ENCODE assay signal across 26 mouse cellular contexts in the genomic region with DNA sequence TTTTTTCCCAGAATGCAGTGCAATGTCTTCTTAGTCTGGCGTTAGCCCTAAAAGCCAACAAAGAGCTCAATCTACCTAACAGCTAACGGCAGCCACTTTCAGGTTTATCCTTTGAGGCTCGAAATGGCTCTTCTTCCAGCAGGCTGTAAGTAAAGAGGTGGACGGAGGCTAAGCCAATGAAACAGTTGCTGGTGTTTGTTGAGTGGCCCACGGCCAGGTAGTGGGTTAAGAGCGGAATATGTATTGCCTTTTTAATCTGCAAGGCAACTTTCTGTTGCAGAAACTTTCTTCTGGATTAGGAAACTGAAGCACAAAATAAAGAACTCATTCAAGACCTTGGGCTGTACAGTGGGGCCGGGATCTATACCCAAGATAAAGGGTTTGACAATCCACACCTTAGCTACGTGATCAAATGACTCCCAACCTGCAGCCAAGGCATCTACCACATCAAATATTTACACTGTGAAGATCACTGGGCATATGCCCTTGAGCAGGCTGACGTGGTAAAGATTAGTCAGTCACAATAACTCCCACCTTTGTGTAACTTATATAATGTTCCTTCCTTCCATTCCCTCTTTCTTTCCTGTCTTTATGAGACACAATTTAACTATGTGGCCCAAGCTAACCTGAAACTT.
A peak's percentile ranks its signal among the peaks of the same experiment; 100 is the strongest.
DNase-seq lines count a peak whose midpoint lies in the region; ATAC-seq and TF ChIP-seq lines count a peak whose summit lies in the region.
"Had no signal": no experiment of that assay in that cellular context is flagged by ENCODE, and none has a peak within 500 bp of the region (broad histone marks: within the 10 kb centered on the region; RNA-seq: fewer than 3 reads in every experiment).

No protein-coding gene starts in this region.

- ATAC-seq in liver, embryonic 11.5 days (replicated peaks; ENCODE audit: low FRiP score), result no peak
- ATAC-seq in stomach, postnatal 0 days (ENCODE audit: low FRiP score, low TSS enrichment), result peak; percentile 77; the same call in 1 of the 2 replicates
- ATAC-seq: forebrain, embryonic 14.5 days; Patski had no signal

- WGBS in liver, adult 2 months, result 21% methylated on average over 9 of the region's 9 CpGs
- WGBS in liver, embryonic 11.5 days, result 74% methylated on average over 9 of the region's 9 CpGs
- WGBS in large intestine, adult 2 months, result 38% methylated on average over 9 of the region's 9 CpGs
- WGBS in stomach, postnatal 0 days, result 53% methylated on average over 9 of the region's 9 CpGs

- peak; percentile 72 for DNase-seq in liver, adult 2 months (ENCODE audit: extremely low read depth, low read depth, low spot score)
- no peak for DNase-seq in liver, embryonic 11.5 days (ENCODE audit: low spot score)
- DNase-seq in lung, postnatal 36 days, result peak; percentile 3
- DNase-seq in lung, postnatal 10 days, result no peak
- peak; percentile 35 for DNase-seq in large intestine, adult 2 months (ENCODE audit: low read depth, low spot score)
- peak; percentile 38 for DNase-seq in stomach, postnatal 0 days (ENCODE audit: low spot score)
- DNase-seq in T-cell, adult 2 months (ENCODE audit: low spot score), result no peak
- DNase-seq: adrenal gland, adult 8-10 months; adrenal gland, postnatal 36 days; cerebellum, adult 11 months; cerebellum, adult 8-10 months; cerebellum, postnatal 14 days; embryo, embryonic 11 days; gastrocnemius, postnatal 10 days; heart, adult 2 months; heart, postnatal 14 days had no signal

- no peaks in the 10 kb centered on the region for H3K27me3 ChIP-seq in liver, adult 2 months (ENCODE audit: control insufficient read depth, insufficient read depth, low read length)
- no peaks in the 10 kb centered on the region for H3K27me3 ChIP-seq in liver, embryonic 11.5 days (replicated peaks; ENCODE audit: control insufficient read depth, insufficient read depth, low read length)
- H3K27me3 ChIP-seq in stomach, postnatal 0 days (ENCODE audit: control insufficient read depth, insufficient read depth, low read length), result no peaks in the 10 kb centered on the region
- H3K27me3 ChIP-seq: CH12.LX; heart, embryonic 15.5 days had no signal

- no peaks in the 10 kb centered on the region for H3K9me3 ChIP-seq in liver, embryonic 11.5 days (ENCODE audit: control insufficient read depth, low read length)
- no peaks in the 10 kb centered on the region for H3K9me3 ChIP-seq in stomach, postnatal 0 days (ENCODE audit: control insufficient read depth, low read length)
- H3K9me3 ChIP-seq: embryonic facial prominence, embryonic 15.5 days; forebrain, embryonic 10.5 days; heart, embryonic 15.5 days; hindbrain, embryonic 10.5 days had no signal

- no peaks in the 10 kb centered on the region for H3K79me2 ChIP-seq in liver, adult 2 months (ENCODE audit: control insufficient read depth, insufficient read depth, low read length)

- H3K9ac ChIP-seq in liver, adult 2 months (ENCODE audit: low read depth, low read length), result no peak overlapping the region
- H3K9ac ChIP-seq in liver, embryonic 11.5 days (ENCODE audit: low read depth, low read length), result no peak overlapping the region
- H3K9ac ChIP-seq in stomach, postnatal 0 days (ENCODE audit: low read length), result no peak overlapping the region
- H3K9ac ChIP-seq: embryonic facial prominence, embryonic 15.5 days; heart, embryonic 15.5 days; hindbrain, embryonic 14.5 days had no signal

- no peak overlapping the region for H3K27ac ChIP-seq in liver, adult 2 months (replicated peaks; ENCODE audit: insufficient read depth, low read depth, low read length)
- H3K27ac ChIP-seq in liver, embryonic 11.5 days (ENCODE audit: low read depth, low read length), result no peak overlapping the region
- H3K27ac ChIP-seq in stomach, postnatal 0 days (replicated peaks), result no peak overlapping the region
- H3K27ac ChIP-seq: embryonic facial prominence, embryonic 15.5 days; forebrain, embryonic 10.5 days; heart, adult 2 months; heart, embryonic 15.5 days; hindbrain, embryonic 10.5 days; hindbrain, embryonic 14.5 days had no signal

- no peak for TF ChIP-seq CTCF in liver, adult 2 months (IDR thresholded peaks at IDR 0.05; ENCODE audit: low read depth, low read length)
- no peak for TF ChIP-seq CTCF in stomach, postnatal 0 days (IDR thresholded peaks at IDR 0.05; ENCODE audit: low read depth)

- H3K4me3 ChIP-seq in liver, adult 2 months (ENCODE audit: insufficient read depth, low read depth, low read length), result no peak overlapping the region
- H3K4me3 ChIP-seq in liver, embryonic 11.5 days (ENCODE audit: low read depth, low read length), result no peak overlapping the region
- H3K4me3 ChIP-seq in stomach, postnatal 0 days (ENCODE audit: low read depth, low read length), result no peak overlapping the region
- H3K4me3 ChIP-seq: embryonic facial prominence, embryonic 15.5 days; erythroblast, embryonic 14.5 days; forebrain, embryonic 10.5 days; heart, adult 2 months; heart, embryonic 15.5 days; hindbrain, embryonic 10.5 days had no signal

- peaks cover 8% of the 10 kb centered on the region; the same call in 1 of the 2 replicates for H3K4me1 ChIP-seq in liver, adult 2 months (ENCODE audit: control insufficient read depth, insufficient read depth, low read length)
- no peaks in the 10 kb centered on the region for H3K4me1 ChIP-seq in liver, embryonic 11.5 days (replicated peaks; ENCODE audit: control insufficient read depth, insufficient read depth, low read length)
- H3K4me1 ChIP-seq in stomach, postnatal 0 days (replicated peaks; ENCODE audit: control insufficient read depth, insufficient read depth), result no peaks in the 10 kb centered on the region
- H3K4me1 ChIP-seq: heart, embryonic 15.5 days had no signal

- H3K4me2 ChIP-seq in liver, embryonic 11.5 days, result no peak overlapping the region
- H3K4me2 ChIP-seq in stomach, postnatal 0 days (replicated peaks; ENCODE audit: low read depth), result no peak overlapping the region
- H3K4me2 ChIP-seq: embryonic facial prominence, embryonic 15.5 days; heart, embryonic 11.5 days; heart, embryonic 15.5 days; hindbrain, embryonic 14.5 days had no signal

- no peak for TF ChIP-seq POLR2A in liver, adult 2 months (IDR thresholded peaks at IDR 0.05; ENCODE audit: extremely low read depth, insufficient read depth, low read length)

- no peaks in the 10 kb centered on the region for H3K36me3 ChIP-seq in liver, adult 2 months (ENCODE audit: control insufficient read depth, insufficient read depth, low read length)
- H3K36me3 ChIP-seq in liver, embryonic 11.5 days (ENCODE audit: control insufficient read depth, insufficient read depth, low read length), result no peaks in the 10 kb centered on the region
- no peaks in the 10 kb centered on the region for H3K36me3 ChIP-seq in stomach, postnatal 0 days (ENCODE audit: control insufficient read depth, insufficient read depth, low read length)
- H3K36me3 ChIP-seq: embryonic facial prominence, embryonic 15.5 days; forebrain, embryonic 10.5 days; heart, embryonic 15.5 days; hindbrain, embryonic 10.5 days had no signal

- TF ChIP-seq EP300 in stomach, postnatal 0 days (optimal IDR thresholded peaks at IDR 0.05), result no peak

Comparison
In these comparisons a context has a peak if more than half of its experiments do, and no peak if none do; other contexts are left out.
1. DNase-seq: peak in liver, adult 2 months (single experiment), lung, postnatal 36 days (single experiment), large intestine, adult 2 months (single experiment) and stomach, postnatal 0 days (single experiment); none in liver, embryonic 11.5 days (single experiment), lung, postnatal 10 days (single experiment) and T-cell, adult 2 months (single experiment).